Mouse (Mus musculus): ENCODE data around the gene 4930402K13Rik. TPM values are rescaled to one million over a fixed set of nuclear protein-coding genes. Genes with fewer than 3 reads are reported as not detected.

4930402K13Rik gene
- polyA plus RNA-seq (2017; shearing (Covaris generic)) = not detected

GRCm38 (mm10) chrX:9104262-9104661, at the start of gene 4930402K13Rik:
4930402K13Rik (plus strand) TSS chrX:9104562.

GRCm38 (mm10) chrX:9062715-9063114, 41.6 kb upstream of the 4930402K13Rik start, which contains the start of gene Fthl17f:
Fthl17f (plus strand) TSS chrX:9063015.

Other genes with a start within 250 kb of the 4930402K13Rik start
- gene Gm5751, start 230.3 kb upstream of the 4930402K13Rik start, polyA plus RNA-seq (2017; shearing (Covaris generic)) = not detected
- gene B630019K06Rik, start 212.2 kb upstream of the 4930402K13Rik start, polyA plus RNA-seq (2017; shearing (Covaris generic)) = 2.5 TPM
- not detected for gene Fthl17b, start 141.6 kb upstream of the 4930402K13Rik start, polyA plus RNA-seq (2017; shearing (Covaris generic))
- not detected for gene Fthl17c, start 128.0 kb upstream of the 4930402K13Rik start, polyA plus RNA-seq (2017; shearing (Covaris generic))
- not detected for gene Fthl17d, start 117.8 kb upstream of the 4930402K13Rik start, polyA plus RNA-seq (2017; shearing (Covaris generic))
- not detected for gene Fthl17e, start 71.1 kb upstream of the 4930402K13Rik start, polyA plus RNA-seq (2017; shearing (Covaris generic))
- gene Fthl17f, start 41.5 kb upstream of the 4930402K13Rik start, polyA plus RNA-seq (2017; shearing (Covaris generic)) = not detected
- gene Lancl3, start 95.3 kb downstream of the 4930402K13Rik start, polyA plus RNA-seq (2017; shearing (Covaris generic)) = 11.9 TPM
- gene Gm14862, start 152.3 kb downstream of the 4930402K13Rik start, polyA plus RNA-seq (2017; shearing (Covaris generic)) = not detected
- 4.5 TPM for gene Xk, start 168.2 kb downstream of the 4930402K13Rik start, polyA plus RNA-seq (2017; shearing (Covaris generic))
- gene H2al1m, start 179.2 kb downstream of the 4930402K13Rik start, polyA plus RNA-seq (2017; shearing (Covaris generic)) = 2.2 TPM
- gene H2al1k, start 246.1 kb downstream of the 4930402K13Rik start, polyA plus RNA-seq (2017; shearing (Covaris generic)) = not detected